Mouse (Mus musculus): Measurements from ENCODE around the gene Uts2r. TPM values are rescaled to one million over a fixed set of nuclear protein-coding genes. Genes with fewer than 3 reads are reported as not detected.

Uts2r gene
- not detected for total RNA-seq (2023)

GRCm38 (mm10) chr11:121159971-121160370 is at the start of gene Uts2r:
Uts2r (plus strand) TSS chr11:121160271.

GRCm38 (mm10) chr11:121118577-121118976 is 41.5 kb upstream of the Uts2r start, which contains the start of gene Tex19.2:
Tex19.2 (minus strand) TSS chr11:121118677.

DNA sequence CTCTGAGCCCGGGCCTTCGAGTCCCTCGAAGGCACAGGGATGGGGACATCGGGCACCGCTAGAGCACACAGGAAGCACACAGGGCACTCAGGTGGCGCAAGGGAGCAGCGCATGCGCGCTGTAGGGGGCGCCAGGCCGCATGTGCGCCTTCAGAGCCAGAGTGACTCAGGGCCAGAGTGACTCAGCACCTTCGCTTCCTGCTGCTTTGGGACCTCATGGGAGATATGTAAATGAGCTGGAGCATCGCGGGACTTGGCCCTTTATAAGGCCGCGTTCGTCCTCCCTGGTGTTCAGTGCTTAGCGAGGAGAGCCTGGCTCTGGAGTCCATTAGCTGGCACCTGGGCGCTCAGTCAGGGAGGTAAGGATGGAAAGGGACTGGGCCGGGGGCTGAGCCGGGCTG is 14.2 kb upstream of the Uts2r start, which contains the start of gene Tex19.1:
Tex19.1 (plus strand) TSS at position 279 of the 400 bp plus-strand sequence.

DNA sequence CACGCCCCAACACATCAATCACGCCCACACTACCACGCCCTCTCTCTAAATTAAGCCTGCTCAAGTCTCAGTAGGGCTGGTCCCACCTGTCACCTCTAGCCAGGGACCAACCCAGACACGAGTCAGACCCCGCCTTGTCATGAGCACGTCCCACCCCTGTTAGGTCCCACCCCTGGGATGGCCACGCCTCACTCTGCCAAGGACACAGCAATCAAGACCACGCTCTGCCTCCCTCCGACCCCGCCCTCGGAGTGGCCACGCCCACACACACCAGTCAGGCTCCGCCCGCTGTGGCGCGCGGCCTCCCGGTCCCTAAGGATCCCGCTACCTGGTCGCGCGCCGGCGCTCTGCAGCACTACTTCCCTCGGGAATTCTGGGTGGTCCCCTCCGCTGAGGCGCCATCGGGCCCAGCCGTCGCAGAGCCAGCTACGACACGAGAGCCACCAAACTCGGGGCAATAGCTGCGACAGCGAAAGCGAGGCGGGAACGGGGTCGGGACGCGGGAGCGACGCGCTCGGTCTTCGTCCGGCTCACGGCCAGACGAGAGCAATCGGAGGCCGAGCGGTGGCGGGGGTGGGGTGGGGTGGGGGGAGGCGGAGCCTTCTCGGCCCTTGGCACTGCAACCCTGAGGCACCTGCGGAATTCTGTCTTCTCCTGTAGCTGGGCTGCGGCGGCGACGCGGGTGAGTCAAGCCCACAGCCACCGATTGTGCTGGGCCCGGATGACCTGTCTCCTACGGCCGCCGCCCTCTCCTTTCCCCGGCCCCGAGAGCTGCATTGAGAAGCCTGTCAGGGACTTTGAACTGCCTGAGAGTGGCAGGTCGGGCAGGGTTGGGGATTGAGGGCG is 44.3 kb downstream of the Uts2r start, which contains the start of the genes Hexdc and Ogfod3:
Hexdc (plus strand) TSS at position 273 of the 846 bp plus-strand sequence.
Ogfod3 (minus strand) TSS at position 551 of the 846 bp plus-strand sequence.

Other genes with a start within 250 kb of the Uts2r start
- 0.44 TPM for gene Ccdc57, start 227.4 kb upstream of the Uts2r start, total RNA-seq (2023)
- gene Slc16a3, start 211.8 kb upstream of the Uts2r start, total RNA-seq (2023): 7.7 TPM
- 153 TPM for gene Csnk1d, start 168.9 kb upstream of the Uts2r start, total RNA-seq (2023)
- 85.4 TPM for gene Cd7, start 120.9 kb upstream of the Uts2r start, total RNA-seq (2023)
- gene Sectm1b, start 96.7 kb upstream of the Uts2r start, total RNA-seq (2023): not detected
- not detected for gene Sectm1a, start 79.1 kb upstream of the Uts2r start, total RNA-seq (2023)
- gene Tex19.2, start 41.6 kb upstream of the Uts2r start, total RNA-seq (2023): not detected
- not detected for gene Tex19.1, start 14.1 kb upstream of the Uts2r start, total RNA-seq (2023)
- gene Hexdc, start 44.2 kb downstream of the Uts2r start, total RNA-seq (2023): 10.1 TPM
- gene Ogfod3, start 44.4 kb downstream of the Uts2r start, total RNA-seq (2023): 6.1 TPM
- gene Cybc1, start 69.1 kb downstream of the Uts2r start, total RNA-seq (2023): 44.8 TPM
- gene Narf, start 77.0 kb downstream of the Uts2r start, total RNA-seq (2023): 26.6 TPM
- 31.3 TPM for gene Foxk2, start 99.7 kb downstream of the Uts2r start, total RNA-seq (2023)
- 69.8 TPM for gene Wdr45b, start 194.2 kb downstream of the Uts2r start, total RNA-seq (2023)
- not detected for gene Rab40b, start 228.0 kb downstream of the Uts2r start, total RNA-seq (2023)

Data from CD4-positive naive resting alpha-beta T cell, adult 76 days (primary cell).